Mouse (Mus musculus) embryonic fibroblast, embryonic 13.5 days (primary cell): Measurements from ENCODE around the gene Rps21.

Experiments
- CTCF ChIP-seq: IDR thresholded peaks from 2 replicates; pipeline ENCODE4 v1.5.1; 2011; ENCODE audit warnings: mild to moderate bottlenecking, control low read depth, low read length, moderate library complexity, borderline replicate concordance; ENCODE audit not compliant: insufficient read depth
- POLR2A ChIP-seq: IDR thresholded peaks from 2 replicates; pipeline ENCODE4 v1.6.1; 2011; ENCODE audit warnings: low read depth, mild to moderate bottlenecking, control low read depth, low read length, moderate library complexity

GRCm38 (mm10) chr2:180306009-180306408 lies 48.8 kb downstream of the Rps21 start:
- TF ChIP-seq POLR2A (no peak), CTCF (no peak)
